Mouse (Mus musculus): ENCODE data around the gene Klf6. TPM values are rescaled to one million over a fixed set of nuclear protein-coding genes. Genes with fewer than 3 reads are reported as not detected.
A peak's percentile ranks its signal among the peaks of the same experiment; 100 is the strongest.

Klf6 gene
- polyA plus RNA-seq, 1 experiment from 2014 or later: 70.1 TPM

DNA sequence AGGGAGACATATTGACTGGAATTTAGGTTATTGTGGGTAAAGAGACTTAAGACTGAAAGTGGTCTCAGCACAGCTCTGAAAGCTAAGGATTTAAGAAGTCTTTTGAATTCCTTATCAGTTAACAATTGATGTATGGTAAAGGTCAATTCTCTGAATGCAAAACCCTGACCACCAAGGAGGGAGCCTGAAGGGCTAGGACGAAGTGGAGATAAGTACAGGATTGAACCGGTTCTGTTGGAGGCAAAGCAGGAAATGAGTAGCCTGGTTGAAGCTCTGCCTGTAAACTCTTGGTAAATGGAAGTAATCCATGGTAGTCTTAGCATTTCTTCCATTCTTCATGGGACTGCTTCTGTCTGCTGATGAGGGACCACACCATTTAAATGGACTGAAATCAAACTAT, 17.5 kb upstream of the Klf6 start:
- Histone ChIP-seq H3K36me3 (no peaks in the 10 kb centered on the region), H3K4me1 (replicated peaks) (0 out of 2 replicates have a peak, but pooled peaks cover 2% of the 10 kb centered on the region), H3K27ac (no peak overlapping the region), H3K4me2 (no peak overlapping the region), H3K9me3 (no peaks in the 10 kb centered on the region), H3K4me3 (no peak overlapping the region), H3K27me3 (no peaks in the 10 kb centered on the region), H3K9ac (no peak overlapping the region)
- 72% methylated on average over 2 of the region's 2 CpGs for WGBS
- ATAC-seq (ENCODE audit: low FRiP score): no peak

DNA sequence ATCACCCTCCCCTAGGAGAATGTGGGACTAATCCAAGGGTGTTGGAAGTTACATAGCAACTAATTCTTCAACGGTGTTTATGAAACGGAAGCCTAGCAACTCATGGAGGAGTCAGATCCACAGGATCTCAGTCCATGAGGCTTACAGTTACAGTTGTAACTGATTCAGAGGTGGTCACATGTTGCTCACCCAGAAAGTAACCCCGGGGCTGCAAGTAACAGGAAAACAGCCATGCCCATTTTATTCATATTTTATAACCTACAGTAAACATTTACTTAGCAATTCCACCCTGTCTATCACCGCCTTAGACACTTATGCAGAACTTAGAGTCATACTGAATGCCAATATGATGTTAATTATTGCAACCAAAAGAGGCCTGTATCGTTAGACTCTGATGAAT, 16.9 kb upstream of the Klf6 start:
- ATAC-seq (ENCODE audit: low FRiP score): no peak

DNA sequence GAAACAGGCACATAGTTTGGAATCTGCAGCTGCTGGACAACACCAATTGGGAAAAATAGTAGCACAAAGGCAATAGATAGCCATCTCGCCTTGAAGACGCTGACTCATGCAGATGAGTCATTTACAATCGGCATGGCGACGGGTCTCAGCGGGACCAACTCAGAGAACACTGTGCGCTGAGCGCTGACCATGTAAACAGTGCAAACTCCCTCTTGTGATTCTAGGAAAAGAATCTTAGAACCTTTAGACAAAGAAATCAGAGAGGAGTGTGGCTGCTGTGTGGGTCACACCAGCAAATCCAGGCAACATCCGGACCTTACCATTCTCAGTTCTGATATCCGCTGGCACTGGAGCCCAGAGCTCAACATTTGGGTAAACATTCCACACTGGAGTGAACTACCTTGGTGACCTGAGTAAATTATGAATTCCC, 16.1 kb upstream of the Klf6 start:
- Histone ChIP-seq H3K4me2 (no peak overlapping the region), H3K27me3 (no peaks in the 10 kb centered on the region), H3K27ac (no peak overlapping the region), H3K36me3 (no peaks in the 10 kb centered on the region), H3K4me1 (replicated peaks) (0 out of 2 replicates have a peak, but pooled peaks cover 2% of the 10 kb centered on the region), H3K9ac (no peak overlapping the region), H3K9me3 (no peaks in the 10 kb centered on the region), H3K4me3 (no peak overlapping the region)
- no peak for ATAC-seq (ENCODE audit: low FRiP score)
- WGBS: 60% methylated on average over 10 of the region's 10 CpGs

More for the DNA sequence above, 16.9 kb upstream of the Klf6 start:
- H3K4me1 ChIP-seq (replicated peaks): 0 out of 2 replicates have a peak, but pooled peaks cover 2% of the 10 kb centered on the region
- no peak overlapping the region for H3K27ac ChIP-seq
- no peaks in the 10 kb centered on the region for H3K27me3 ChIP-seq
- no peak overlapping the region for H3K9ac ChIP-seq
- no peak overlapping the region for H3K4me3 ChIP-seq
- H3K36me3 ChIP-seq: no peaks in the 10 kb centered on the region
- no peaks in the 10 kb centered on the region for H3K9me3 ChIP-seq
- 95% methylated on average over 5 of the region's 5 CpGs for WGBS
- H3K4me2 ChIP-seq: no peak overlapping the region

DNA sequence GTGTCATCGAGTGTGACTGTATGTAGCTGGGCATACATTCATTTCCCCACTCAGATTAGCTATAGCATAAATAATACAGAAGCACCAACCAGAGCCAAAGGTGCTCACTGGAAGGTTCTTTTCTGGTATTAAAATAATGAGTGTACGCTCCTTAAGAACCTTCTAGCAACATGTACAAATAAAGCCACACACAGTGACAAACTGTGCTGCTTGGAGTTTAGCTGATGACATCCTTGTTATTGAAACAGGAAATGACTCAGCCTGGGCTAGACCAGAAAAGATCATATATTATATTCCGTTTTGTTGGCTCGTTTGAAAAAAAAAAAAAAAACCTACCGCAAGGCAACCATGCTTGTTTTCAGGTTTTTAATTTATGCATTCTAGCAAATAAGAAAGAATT, 15.7 kb upstream of the Klf6 start:
- Histone ChIP-seq H3K9ac (no peak overlapping the region), H3K36me3 (no peaks in the 10 kb centered on the region), H3K4me1 (replicated peaks) (0 out of 2 replicates have a peak, but pooled peaks cover 2% of the 10 kb centered on the region), H3K4me2 (no peak overlapping the region), H3K27ac (no peak overlapping the region), H3K27me3 (no peaks in the 10 kb centered on the region), H3K9me3 (no peaks in the 10 kb centered on the region), H3K4me3 (no peak overlapping the region)
- ATAC-seq (ENCODE audit: low FRiP score): no peak
- WGBS: 87% methylated on average over 5 of the region's 5 CpGs

DNA sequence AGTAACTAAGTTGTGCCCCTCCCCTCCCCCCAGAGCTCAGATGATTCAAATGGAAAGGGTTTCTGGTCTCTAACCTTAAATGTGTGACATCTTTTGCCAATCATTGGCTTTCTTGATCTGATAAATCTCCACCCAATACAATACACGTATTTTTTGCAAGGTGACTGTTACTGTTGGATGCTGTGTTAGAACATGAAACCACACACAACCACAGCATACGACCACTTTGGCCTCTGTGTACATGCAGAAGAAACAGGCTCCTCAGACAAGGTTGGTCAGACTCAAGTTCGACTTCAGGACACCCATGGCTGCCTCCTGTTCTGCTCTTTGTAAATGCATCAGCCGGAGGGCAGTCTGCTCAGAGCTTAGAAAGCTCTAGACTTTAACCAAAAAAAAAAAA, 14.4 kb upstream of the Klf6 start:
- H3K9ac ChIP-seq: no peak overlapping the region
- no peaks in the 10 kb centered on the region for H3K36me3 ChIP-seq
- H3K27ac ChIP-seq: no peak overlapping the region
- 88% methylated on average over 4 of the region's 4 CpGs for WGBS
- H3K9me3 ChIP-seq: no peaks in the 10 kb centered on the region
- 0 out of 2 replicates have a peak, but pooled peaks cover 2% of the 10 kb centered on the region for H3K4me1 ChIP-seq (replicated peaks)
- no peak overlapping the region for H3K4me3 ChIP-seq
- no peak overlapping the region for H3K4me2 ChIP-seq
- no peak for ATAC-seq (ENCODE audit: low FRiP score)
- no peaks in the 10 kb centered on the region for H3K27me3 ChIP-seq

DNA sequence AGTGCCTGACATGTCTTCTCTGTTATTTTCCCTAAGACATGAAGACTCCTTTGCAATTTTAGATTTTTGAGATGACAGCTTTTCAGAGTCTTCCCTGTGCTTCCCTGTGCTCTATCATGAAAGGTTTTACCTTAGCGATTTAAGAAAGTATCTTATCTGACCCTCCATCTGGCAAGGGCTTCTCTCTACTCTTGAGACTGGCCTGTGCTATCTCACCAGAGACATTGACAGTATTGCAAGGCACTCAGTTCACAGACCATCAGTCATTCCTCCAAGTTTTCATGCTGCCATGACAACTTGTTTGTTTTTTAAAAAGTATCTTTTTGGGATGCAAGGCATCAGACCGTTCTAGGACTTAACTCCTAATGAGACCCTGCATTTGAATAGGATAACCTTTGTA, 13.5 kb upstream of the Klf6 start:
- no peak overlapping the region for H3K9ac ChIP-seq
- no peak overlapping the region for H3K4me2 ChIP-seq
- H3K27me3 ChIP-seq: no peaks in the 10 kb centered on the region
- WGBS: 72% methylated on average over 2 of the region's 2 CpGs
- 0 out of 2 replicates have a peak, but pooled peaks cover 2% of the 10 kb centered on the region for H3K4me1 ChIP-seq (replicated peaks)
- no peaks in the 10 kb centered on the region for H3K36me3 ChIP-seq
- H3K9me3 ChIP-seq: no peaks in the 10 kb centered on the region
- no peak for ATAC-seq (ENCODE audit: low FRiP score)
- no peak overlapping the region for H3K27ac ChIP-seq
- no peak overlapping the region for H3K4me3 ChIP-seq

DNA sequence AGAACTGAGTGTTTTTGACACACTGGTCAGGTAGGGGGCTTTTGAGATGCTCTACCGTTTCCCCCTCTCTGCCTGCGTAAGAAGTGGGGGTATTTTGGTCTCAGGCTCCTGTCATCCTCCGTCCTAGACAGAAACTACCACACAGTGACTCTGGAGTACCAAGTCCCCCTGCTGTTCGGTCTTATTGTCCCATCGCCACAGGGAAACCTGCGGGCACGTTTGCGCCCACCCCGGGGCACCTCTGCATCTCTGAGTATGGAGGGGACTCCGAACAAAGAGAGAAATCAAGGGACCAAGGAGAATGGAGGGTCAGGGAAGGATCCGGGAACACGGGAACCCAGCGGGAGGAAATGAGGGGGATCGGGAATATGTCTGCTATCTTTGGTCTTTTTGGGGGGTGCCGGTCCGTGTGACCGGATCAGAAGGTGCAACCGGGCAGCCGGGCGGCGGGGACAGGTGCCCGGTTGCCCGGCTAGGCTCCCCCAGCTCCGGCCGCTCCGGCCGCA, 578 bp upstream of the Klf6 start:
- ATAC-seq (ENCODE audit: low FRiP score): peak; percentile 65
- peak overlapping the region; percentile 69 for H3K4me2 ChIP-seq
- under 1% methylated on average over 27 of the region's 27 CpGs for WGBS

DNA sequence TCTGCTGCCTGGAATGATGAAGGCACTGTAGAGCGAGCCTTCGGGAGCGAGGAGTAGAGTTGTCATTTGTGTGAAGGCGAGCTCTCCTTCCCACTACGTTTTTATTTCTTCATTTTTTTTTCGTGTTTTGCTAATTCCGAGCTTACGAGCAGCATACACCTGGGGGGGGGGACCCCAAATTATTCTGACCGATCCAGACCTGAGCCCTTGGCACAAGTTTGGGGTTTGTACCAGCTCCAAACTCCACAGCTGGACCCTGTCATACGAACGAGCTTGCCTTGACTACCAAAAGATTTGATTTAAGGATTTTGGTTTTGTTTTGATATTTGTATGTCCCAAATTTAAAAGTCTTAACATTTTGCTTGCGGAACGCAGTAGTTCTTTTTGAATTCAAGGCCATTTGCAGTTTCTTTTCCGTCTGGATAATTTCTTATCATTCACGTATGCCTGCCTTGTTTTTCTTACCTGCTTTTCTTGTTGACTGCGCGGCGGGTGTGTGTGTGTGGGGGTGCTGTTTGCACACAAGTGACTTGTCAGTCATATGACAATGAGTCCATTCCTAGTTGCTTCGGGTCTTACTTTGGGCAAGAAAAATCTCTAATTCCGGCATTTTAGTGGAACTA, 832 bp downstream of the Klf6 start:
- H3K27me3 ChIP-seq: no peaks in the 10 kb centered on the region
- ATAC-seq (ENCODE audit: low FRiP score): no peak
- WGBS: under 1% methylated on average over 20 of the region's 20 CpGs
- peak overlapping the region; percentile 100 for H3K27ac ChIP-seq
- H3K4me2 ChIP-seq: peak overlapping the region; percentile 68
- H3K9me3 ChIP-seq: no peaks in the 10 kb centered on the region
- H3K36me3 ChIP-seq: peaks cover 24% of the 10 kb centered on the region
- H3K9ac ChIP-seq: peak overlapping the region; percentile 87
- H3K4me1 ChIP-seq (replicated peaks): peaks cover 39% of the 10 kb centered on the region
- H3K4me3 ChIP-seq: peak overlapping the region; percentile 68

More for the DNA sequence above, 578 bp upstream of the Klf6 start:
- H3K4me3 ChIP-seq: peak overlapping the region; percentile 68
- peak overlapping the region; percentile 89 for H3K9ac ChIP-seq
- peaks cover 10% of the 10 kb centered on the region for H3K36me3 ChIP-seq
- no peaks in the 10 kb centered on the region for H3K9me3 ChIP-seq
- no peaks in the 10 kb centered on the region for H3K27me3 ChIP-seq
- peaks cover 26% of the 10 kb centered on the region for H3K4me1 ChIP-seq (replicated peaks)
- H3K27ac ChIP-seq: peak overlapping the region; percentile 100

DNA sequence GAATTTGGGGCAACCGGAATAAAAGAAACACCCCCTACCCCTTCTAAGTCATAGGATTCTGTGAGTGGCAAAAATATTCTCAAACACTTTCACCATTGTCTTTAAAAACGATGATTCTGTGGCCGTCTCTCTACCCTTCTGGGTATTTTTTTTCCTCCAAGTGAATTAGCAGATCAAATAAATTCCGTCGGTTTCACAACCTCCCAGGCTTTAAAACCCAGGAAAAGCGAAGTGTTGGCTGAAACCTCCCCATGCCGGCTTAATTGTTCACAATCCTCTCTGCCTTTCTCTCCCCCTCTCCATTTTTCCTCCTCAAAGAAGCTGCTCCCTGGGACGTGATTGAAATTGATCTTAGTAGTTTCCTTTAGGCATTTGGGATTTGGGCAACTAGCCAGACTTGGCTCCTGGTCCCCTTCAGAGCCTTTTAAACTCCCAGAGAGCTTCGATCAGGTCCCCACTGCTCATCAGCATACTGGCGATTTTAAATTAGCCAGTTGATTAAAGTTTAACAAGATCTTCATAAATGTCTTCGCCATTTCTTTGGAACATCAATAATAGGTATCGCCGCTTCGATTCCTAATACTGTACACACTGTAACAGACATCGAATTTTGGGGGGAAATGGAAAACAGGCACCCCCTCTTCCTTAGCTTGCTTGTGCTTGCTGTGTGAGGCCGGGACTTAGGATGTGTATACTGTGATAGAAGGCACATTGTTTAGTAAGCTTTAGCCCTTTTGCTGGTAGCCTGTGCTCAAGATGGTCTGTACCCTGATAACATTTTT, 1.5 kb downstream of the Klf6 start:
- WGBS: 3% methylated on average over 16 of the region's 16 CpGs
- H3K4me1 ChIP-seq (replicated peaks): peaks cover 41% of the 10 kb centered on the region
- H3K36me3 ChIP-seq: peaks cover 29% of the 10 kb centered on the region
- no peaks in the 10 kb centered on the region for H3K27me3 ChIP-seq
- peak overlapping the region; percentile 68 for H3K4me2 ChIP-seq
- H3K9me3 ChIP-seq: no peaks in the 10 kb centered on the region
- peak overlapping the region; percentile 100 for H3K27ac ChIP-seq
- peak overlapping the region; percentile 87 for H3K9ac ChIP-seq
- peak overlapping the region; percentile 68 for H3K4me3 ChIP-seq
- no peak for ATAC-seq (ENCODE audit: low FRiP score)

DNA sequence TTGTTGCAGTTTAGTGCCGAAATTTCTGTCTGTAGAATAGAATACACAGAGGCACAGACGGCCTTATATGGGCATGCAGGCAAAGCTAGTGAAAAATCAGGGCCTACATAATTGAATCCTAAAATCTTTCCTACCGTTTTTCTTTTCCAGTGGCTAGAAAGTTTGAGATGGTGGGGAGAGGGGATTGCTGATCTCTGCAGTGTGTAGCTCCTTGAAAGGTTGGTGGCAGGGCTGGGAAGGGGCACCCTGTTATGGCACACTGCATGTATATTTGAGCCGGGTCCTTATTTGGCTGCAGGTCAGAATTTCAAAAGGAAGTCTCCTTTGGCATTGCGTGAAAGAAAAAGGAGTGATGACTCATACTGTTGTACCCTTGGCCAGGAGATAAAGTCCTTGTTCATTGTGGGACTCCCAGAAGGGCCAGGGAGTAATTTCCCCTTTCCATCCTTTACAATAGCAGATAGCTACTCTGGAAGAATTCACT, 2.2 kb downstream of the Klf6 start:
- H3K4me3 ChIP-seq: peak overlapping the region; percentile 68
- peaks cover 44% of the 10 kb centered on the region for H3K4me1 ChIP-seq (replicated peaks)
- 2% methylated on average over 5 of the region's 5 CpGs for WGBS

DNA sequence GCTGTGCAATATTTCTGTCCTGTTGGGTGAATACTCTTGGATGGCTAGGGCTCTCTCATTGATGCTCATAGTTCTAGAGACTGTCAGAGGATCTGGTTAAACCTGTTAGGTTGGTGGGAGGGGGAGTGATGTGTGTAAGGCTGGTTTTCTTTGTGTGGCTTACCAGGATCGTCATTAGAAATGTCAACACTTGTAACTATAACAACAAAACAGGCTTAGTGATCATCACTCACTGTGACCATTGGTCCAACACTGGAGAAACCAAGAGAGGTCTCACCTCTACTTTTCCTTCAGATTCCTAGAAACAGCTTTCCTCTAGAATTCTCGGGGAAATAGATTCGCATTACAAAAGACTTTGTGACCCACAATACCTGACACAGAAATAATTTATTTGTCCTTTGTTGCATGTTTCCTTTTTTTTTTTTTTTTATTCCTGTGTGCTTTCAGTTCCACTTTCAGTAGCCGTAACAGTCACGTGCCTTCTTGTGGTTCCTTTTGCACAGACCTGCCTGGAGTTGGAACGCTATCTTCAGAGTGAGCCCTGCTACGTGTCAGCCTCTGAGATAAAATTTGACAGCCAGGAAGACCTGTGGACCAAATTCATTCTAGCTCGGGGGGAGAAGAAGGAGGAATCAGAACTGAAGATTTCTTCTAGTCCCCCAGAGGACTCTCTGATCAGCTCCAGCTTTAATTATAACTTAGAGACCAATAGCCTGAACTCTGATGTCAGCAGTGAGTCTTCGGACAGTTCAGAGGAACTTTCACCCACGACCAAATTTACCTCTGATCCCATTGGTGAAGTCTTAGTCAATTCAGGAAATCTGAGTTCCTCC, 3.2 kb downstream of the Klf6 start:
- Histone ChIP-seq H3K4me1 (replicated peaks) (peaks cover 48% of the 10 kb centered on the region), H3K9ac (peak overlapping the region; percentile 73), H3K27ac (peak overlapping the region; percentile 75; the same call in 1 of the 2 replicates), H3K27me3 (no peaks in the 10 kb centered on the region), H3K9me3 (no peaks in the 10 kb centered on the region), H3K4me3 (peak overlapping the region; percentile 68), H3K4me2 (peak overlapping the region; percentile 68), H3K36me3 (peaks cover 39% of the 10 kb centered on the region)
- ATAC-seq (ENCODE audit: low FRiP score): no peak
- 57% methylated on average over 10 of the region's 10 CpGs for WGBS

More for the DNA sequence above, 2.2 kb downstream of the Klf6 start:
- Histone ChIP-seq H3K36me3 (peaks cover 35% of the 10 kb centered on the region), H3K9me3 (no peaks in the 10 kb centered on the region), H3K4me2 (peak overlapping the region; percentile 68), H3K27ac (peak overlapping the region; percentile 100), H3K9ac (peak overlapping the region; percentile 87), H3K27me3 (no peaks in the 10 kb centered on the region)
- no peak for ATAC-seq (ENCODE audit: low FRiP score)

DNA sequence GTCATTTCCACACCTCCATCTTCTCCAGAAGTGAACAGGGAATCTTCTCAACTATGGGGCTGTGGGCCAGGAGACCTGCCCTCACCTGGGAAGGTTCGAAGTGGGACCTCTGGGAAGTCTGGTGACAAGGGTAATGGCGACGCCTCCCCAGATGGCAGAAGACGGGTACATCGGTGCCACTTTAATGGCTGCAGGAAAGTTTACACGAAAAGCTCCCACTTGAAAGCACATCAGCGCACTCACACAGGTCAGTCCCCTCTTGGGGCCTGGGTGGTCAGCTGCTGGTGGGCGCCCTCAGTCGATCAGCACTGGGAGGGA, 3.8 kb downstream of the Klf6 start:
- 90% methylated on average over 9 of the region's 9 CpGs for whole genome bisulfite sequencing
- H3K36me3 ChIP-seq: peaks cover 39% of the 10 kb centered on the region

More for the DNA sequence above, 3.8 kb downstream of the Klf6 start:
- Histone ChIP-seq H3K4me3 (peak overlapping the region; percentile 68; the same call in 1 of the 2 replicates), H3K27me3 (no peaks in the 10 kb centered on the region), H3K4me1 (replicated peaks) (peaks cover 53% of the 10 kb centered on the region), H3K27ac (no peak overlapping the region; the same call in 1 of the 2 replicates), H3K9me3 (no peaks in the 10 kb centered on the region), H3K9ac (peak overlapping the region; percentile 26; the same call in 1 of the 2 replicates), H3K4me2 (peak overlapping the region; percentile 68)
- ATAC-seq (ENCODE audit: low FRiP score): no peak
